17 mouse cellular contexts compared by ENCODE assay signal in genomic region chr2:90845234-90845633, GRCm38 (mm10). TPM values are rescaled to one million over a fixed set of nuclear protein-coding genes. Genes with fewer than 3 reads are reported as not detected.
DNase-seq lines count a peak whose midpoint lies in the region; ATAC-seq and TF ChIP-seq lines count a peak whose summit lies in the region.
"Had no signal": no experiment of that assay in that cellular context is flagged by ENCODE, and none has a peak within 500 bp of the region (broad histone marks: within the 10 kb centered on the region; RNA-seq: fewer than 3 reads in every experiment).

No protein-coding gene starts in this region.

- H3K36me3 ChIP-seq in intestine, embryonic 14.5 days (ENCODE audit: control insufficient read depth, insufficient read depth, low read length) = peaks cover 3% of the 10 kb centered on the region
- H3K36me3 ChIP-seq in intestine, embryonic 16.5 days (ENCODE audit: control insufficient read depth, insufficient read depth, low read length) = no peaks in the 10 kb centered on the region

- 72% methylated on average over 5 of the region's 5 CpGs for WGBS in intestine, embryonic 14.5 days
- WGBS in intestine, embryonic 16.5 days = 58% methylated on average over 5 of the region's 5 CpGs

- H3K4me1 ChIP-seq in intestine, embryonic 14.5 days (replicated peaks; ENCODE audit: control insufficient read depth, insufficient read depth, low read length) = peaks cover 10% of the 10 kb centered on the region; the same call in 1 of the 2 replicates
- H3K4me1 ChIP-seq in intestine, embryonic 16.5 days (ENCODE audit: control insufficient read depth, insufficient read depth, low read length) = peaks cover 5% of the 10 kb centered on the region; the same call in 1 of the 2 replicates

- no peak for DNase-seq in layer of hippocampus, adult 2 months (ENCODE audit: low spot score in 2 of 2)
- DNase-seq in layer of hippocampus, adult 9-10 months (ENCODE audit: low spot score) = no peak
- no peak for DNase-seq in intestine, embryonic 14.5 days (ENCODE audit: low spot score)
- DNase-seq in thymus, adult 18-20 months = no peak
- no peak for DNase-seq in cerebellum, adult 18-20 months
- DNase-seq: adrenal gland, adult 2 months; adrenal gland, postnatal 25 days; cerebellum, postnatal 25 days; gastrocnemius, postnatal 36 days; heart, adult 18-20 months; heart, postnatal 10 days had no signal

- H3K9me3 ChIP-seq in intestine, embryonic 14.5 days (ENCODE audit: control insufficient read depth, low read length) = no peaks in the 10 kb centered on the region
- no peaks in the 10 kb centered on the region for H3K9me3 ChIP-seq in intestine, embryonic 16.5 days (ENCODE audit: control insufficient read depth, low read length)
- H3K9me3 ChIP-seq: embryonic facial prominence, embryonic 12.5 days; forebrain, embryonic 15.5 days; heart, embryonic 10.5 days; hindbrain, embryonic 13.5 days had no signal

- no peak overlapping the region for H3K4me3 ChIP-seq in layer of hippocampus, adult 2 months
- no peak overlapping the region for H3K4me3 ChIP-seq in intestine, embryonic 14.5 days (ENCODE audit: low read depth, low read length)
- H3K4me3 ChIP-seq in intestine, embryonic 16.5 days (ENCODE audit: low read length) = no peak overlapping the region
- H3K4me3 ChIP-seq: embryonic facial prominence, embryonic 12.5 days; forebrain, embryonic 15.5 days; heart, embryonic 10.5 days; hindbrain, embryonic 13.5 days had no signal

- no peak overlapping the region for H3K9ac ChIP-seq in intestine, embryonic 14.5 days (ENCODE audit: low read length)
- H3K9ac ChIP-seq in intestine, embryonic 16.5 days (ENCODE audit: low read depth, low read length) = no peak overlapping the region
- H3K9ac ChIP-seq: embryonic facial prominence, embryonic 12.5 days; forebrain, embryonic 15.5 days; hindbrain, embryonic 13.5 days had no signal

- 0 out of 2 replicates have a peak overlapping the region, but pooled peaks have one; percentile 6 for H3K27ac ChIP-seq in layer of hippocampus, adult 2 months
- no peak overlapping the region for H3K27ac ChIP-seq in intestine, embryonic 14.5 days (ENCODE audit: low read depth)
- H3K27ac ChIP-seq in intestine, embryonic 16.5 days (ENCODE audit: low read length) = peak overlapping the region; percentile 57; the same call in 1 of the 2 replicates
- H3K27ac ChIP-seq: embryonic facial prominence, embryonic 12.5 days; forebrain, embryonic 15.5 days; heart, embryonic 10.5 days; hindbrain, embryonic 13.5 days had no signal

- no peak overlapping the region for H3K4me2 ChIP-seq in intestine, embryonic 14.5 days (ENCODE audit: low read length)
- H3K4me2 ChIP-seq in intestine, embryonic 16.5 days (ENCODE audit: low read depth, low read length) = peak overlapping the region; percentile 25; the same call in 1 of the 2 replicates
- H3K4me2 ChIP-seq: embryonic facial prominence, embryonic 12.5 days; forebrain, embryonic 15.5 days; hindbrain, embryonic 13.5 days had no signal

- 0 out of 2 replicates have a peak, but pooled peaks have one; percentile 6 for ATAC-seq in intestine, embryonic 14.5 days (replicated peaks; ENCODE audit: low FRiP score, low TSS enrichment, low read depth)
- ATAC-seq in intestine, embryonic 16.5 days = peak; percentile 65
- ATAC-seq: forebrain, embryonic 15.5 days had no signal

- no peak for TF ChIP-seq CTCF in layer of hippocampus, adult 2 months (conservative IDR thresholded peaks at IDR 0.05)

- H3K27me3 ChIP-seq in intestine, embryonic 14.5 days (replicated peaks; ENCODE audit: control insufficient read depth, insufficient read depth, low read length) = no peaks in the 10 kb centered on the region
- H3K27me3 ChIP-seq in intestine, embryonic 16.5 days (replicated peaks; ENCODE audit: control insufficient read depth, insufficient read depth, low read length) = no peaks in the 10 kb centered on the region
- H3K27me3 ChIP-seq: embryonic facial prominence, embryonic 12.5 days; forebrain, embryonic 15.5 days; hindbrain, embryonic 13.5 days had no signal

RNA-seq across cellular contexts. Expression of gene Mtch2, which starts 1.7 kb away (rescaled TPM):
- 100 to 1,000 TPM; 114 to 129 TPM for total RNA-seq in layer of hippocampus, adult 2 months (2021)
- polyA plus RNA-seq in intestine, embryonic 14.5 days (2014; fragmentation: Nextera tagmentation; extraction: Ambion mirVana) = 311 TPM in 2 replicates
- 409 and 416 TPM in 2 replicates for polyA plus RNA-seq in intestine, embryonic 16.5 days (2015; fragmentation: Nextera tagmentation; extraction: Ambion mirVana)

RNA-seq across cellular contexts. Expression of gene C1qtnf4, which starts 40.4 kb away (rescaled TPM):
- total RNA-seq in layer of hippocampus, adult 2 months (2021) = 100 to 1,000 TPM; 184 to 200 TPM
- 9.6 and 11.3 TPM in 2 replicates for polyA plus RNA-seq in intestine, embryonic 14.5 days (2014; fragmentation: Nextera tagmentation; extraction: Ambion mirVana)
- polyA plus RNA-seq in intestine, embryonic 16.5 days (2015; fragmentation: Nextera tagmentation; extraction: Ambion mirVana) = 3.3 and 4.8 TPM in 2 replicates
- total RNA-seq: hematopoietic stem cell, adult 5-6 weeks had no signal

RNA-seq across cellular contexts. Expression of gene Kbtbd4, which starts 59.3 kb away (rescaled TPM):
- total RNA-seq in layer of hippocampus, adult 2 months (2021) = 10 to 100 TPM; 38.1 to 39.5 TPM
- polyA plus RNA-seq in intestine, embryonic 14.5 days (2014; fragmentation: Nextera tagmentation; extraction: Ambion mirVana) = 26.3 and 32.4 TPM in 2 replicates
- polyA plus RNA-seq in intestine, embryonic 16.5 days (2015; fragmentation: Nextera tagmentation; extraction: Ambion mirVana) = 24.8 and 27.1 TPM in 2 replicates

RNA-seq across cellular contexts. Expression of gene Ndufs3, which starts 59.4 kb away (rescaled TPM):
- total RNA-seq in layer of hippocampus, adult 2 months (2021) = 100 to 1,000 TPM; 224 to 255 TPM
- polyA plus RNA-seq in intestine, embryonic 14.5 days (2014; fragmentation: Nextera tagmentation; extraction: Ambion mirVana) = 244 and 251 TPM in 2 replicates
- polyA plus RNA-seq in intestine, embryonic 16.5 days (2015; fragmentation: Nextera tagmentation; extraction: Ambion mirVana) = 301 and 316 TPM in 2 replicates
